Mouse (Mus musculus) forebrain, embryonic 14.5 days (tissue): ENCODE data around the gene Apbb2. TPM values are rescaled to one million over a fixed set of nuclear protein-coding genes. Genes with fewer than 3 reads are reported as not detected.

ENCODE experiments used
- ATAC-seq: fragments of 200-750 bp; cut with Nextera tagmentation; 2 replicates; pipeline ENCODE4 v1.8.0; 2017; ENCODE audit warnings: mild to moderate bottlenecking, moderate library complexity
- DNase-seq: peaks from one replicate; pipeline ENCODE4 v3.0.0-alpha.2; 2015; ENCODE audit warnings: low spot score
- H3K27ac ChIP-seq: fragments of 300-500 bp; sonication (generic); 2 replicates; pipeline ENCODE4 v1.5.1; 2014; ENCODE audit warnings: low read depth, mild to moderate bottlenecking, control low read depth, low read length, moderate library complexity
- H3K27me3 ChIP-seq: fragments of 300-500 bp; sonication (generic); replicated peaks from 2 replicates; pipeline ENCODE4 v1.6.1; 2014; ENCODE audit warnings: low read length, control low read depth, mixed read lengths; ENCODE audit not compliant: control insufficient read depth, insufficient read depth
- H3K36me3 ChIP-seq: fragments of 300-500 bp; sonication (generic); 2 replicates; pipeline ENCODE4 v1.6.1; 2014; ENCODE audit warnings: low read length, control low read depth; ENCODE audit not compliant: control insufficient read depth, insufficient read depth
- H3K4me1 ChIP-seq: fragments of 300-500 bp; sonication (generic); 2 replicates; pipeline ENCODE4 v1.6.1; 2014; ENCODE audit warnings: antibody characterized with exemption, low read length, control low read depth; ENCODE audit not compliant: control insufficient read depth, insufficient read depth
- H3K4me2 ChIP-seq: fragments of 300-500 bp; sonication (generic); 2 replicates; pipeline ENCODE4 v1.6.1; 2014; ENCODE audit warnings: mild to moderate bottlenecking, control low read depth, low read length
- H3K4me3 ChIP-seq: fragments of 300-500 bp; sonication (generic); 2 replicates; pipeline ENCODE4 v1.5.1; 2014; ENCODE audit warnings: low read depth, low read length, control low read depth
- H3K9ac ChIP-seq: fragments of 300-500 bp; sonication (generic); 2 replicates; pipeline ENCODE4 v1.6.1; 2014; ENCODE audit warnings: mild to moderate bottlenecking, low read length, control low read depth, moderate library complexity
- H3K9me3 ChIP-seq: fragments of 300-500 bp; sonication (generic); replicated peaks from 2 replicates; pipeline ENCODE4 v1.6.1; 2016; ENCODE audit warnings: low read length, control low read depth, mixed read lengths; ENCODE audit not compliant: control insufficient read depth
- WGBS: fragments of 180-500 bp; shearing (Covaris S2); extraction: QIAGEN DNeasy Blood & Tissue Kit; methylation state at CpG from one replicate; pipeline ENCODE4 v1.1.7; 2014; 5-methylcytosine and 5-hydroxymethylcytosine counted together
- polyA plus RNA-seq: library from polyadenylated mRNA; unstranded; fragments of >200 nt; fragmentation: Nextera tagmentation; extraction: Ambion mirVana; gene quantifications from 2 replicates; pipeline ENCODE4 v1.2.1, GENCODE M21; 2014

The Apbb2 gene
- polyA plus RNA-seq, 1 experiment from 2014 or later: 60.6 TPM

DNA sequence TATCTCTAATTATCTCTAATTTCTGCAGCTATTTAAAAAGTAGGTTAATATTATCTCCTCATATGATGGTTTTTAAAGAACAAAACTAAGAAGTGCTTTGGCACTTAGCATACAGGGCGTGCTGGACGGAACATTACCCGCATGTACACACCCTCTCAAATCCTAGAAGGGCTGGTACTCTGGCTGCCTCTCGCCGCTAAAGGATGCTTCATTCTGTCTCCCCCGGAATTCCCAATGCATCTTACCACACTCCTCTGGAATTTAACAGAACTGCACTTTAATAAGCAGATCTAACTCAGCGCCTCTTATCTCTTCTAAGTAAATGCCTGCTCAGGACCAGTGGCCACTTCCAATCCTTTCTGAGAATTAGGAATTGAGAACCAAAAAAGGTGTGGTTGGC lies 80.8 kb downstream of the Apbb2 start:
- DNase-seq (no peak), ATAC-seq (no peak)
- Histone ChIP-seq H3K36me3 (no peaks in the 10 kb centered on the region), H3K4me2 (no peak overlapping the region), H3K27me3 (no peaks in the 10 kb centered on the region), H3K27ac (no peak overlapping the region), H3K4me1 (peaks cover 23% of the 10 kb centered on the region; the same call in 1 of the 2 replicates), H3K9ac (no peak overlapping the region), H3K4me3 (no peak overlapping the region), H3K9me3 (no peaks in the 10 kb centered on the region)
- WGBS: 88% methylated on average over 7 of the region's 7 CpGs

DNA sequence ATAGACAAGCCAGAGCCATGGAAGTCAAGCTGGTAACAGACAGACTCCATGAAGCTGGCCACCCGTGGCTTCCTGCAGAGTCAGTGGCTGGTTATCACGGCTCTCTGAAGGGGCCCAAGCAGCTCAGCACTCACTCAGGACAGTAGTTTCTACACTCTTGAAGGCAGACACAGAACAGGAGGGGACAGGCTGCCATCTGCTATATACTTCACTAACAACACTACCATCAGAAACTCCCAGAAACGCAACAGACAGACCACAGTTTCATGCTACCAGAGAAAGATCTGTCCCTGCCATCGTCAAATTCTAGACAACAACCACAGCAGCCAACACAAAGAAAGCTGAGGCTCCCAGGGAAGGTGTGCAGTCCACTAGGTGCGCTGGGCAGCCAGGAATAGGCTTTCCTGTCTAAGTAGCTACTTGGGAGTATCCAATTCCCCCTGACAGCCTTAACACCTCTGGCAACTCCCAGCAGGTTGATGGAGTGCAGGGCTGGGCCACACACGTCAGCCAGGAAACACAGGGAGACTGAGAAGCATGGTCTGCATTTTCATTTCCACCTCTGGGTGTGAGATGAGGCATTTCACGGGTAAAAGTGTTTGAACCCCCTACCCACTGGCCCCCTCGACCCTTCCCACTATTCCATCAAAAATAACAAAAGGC lies 81.8 kb downstream of the Apbb2 start:
- Histone ChIP-seq H3K36me3 (no peaks in the 10 kb centered on the region), H3K4me3 (no peak overlapping the region), H3K9ac (no peak overlapping the region), H3K4me1 (peaks cover 23% of the 10 kb centered on the region; the same call in 1 of the 2 replicates), H3K27me3 (no peaks in the 10 kb centered on the region), H3K9me3 (no peaks in the 10 kb centered on the region), H3K27ac (no peak overlapping the region), H3K4me2 (no peak overlapping the region)
- no peak for ATAC-seq
- WGBS: 62% methylated on average over 8 of the region's 8 CpGs
- no peak for DNase-seq

- DNase-seq: no peak
- H3K27me3 ChIP-seq: no peaks in the 10 kb centered on the region
- WGBS: 58% methylated on average over 9 of the region's 9 CpGs
- 0 out of 2 replicates have a peak, but pooled peaks have one; percentile 5 for ATAC-seq
- H3K9me3 ChIP-seq: no peaks in the 10 kb centered on the region
- H3K4me2 ChIP-seq: no peak overlapping the region
- H3K4me3 ChIP-seq: no peak overlapping the region
- peak overlapping the region; percentile 29; the same call in 1 of the 2 replicates for H3K9ac ChIP-seq
- H3K27ac ChIP-seq: no peak overlapping the region
- no peaks in the 10 kb centered on the region for H3K36me3 ChIP-seq
- H3K4me1 ChIP-seq: peaks cover 23% of the 10 kb centered on the region; the same call in 1 of the 2 replicates
Observed at GRCm38 (mm10) chr5:66535566-66536236, 82.9 kb downstream of the Apbb2 start.

GRCm38 (mm10) chr5:66533711-66534425 lies 84.7 kb downstream of the Apbb2 start:
- no peak for ATAC-seq

DNA sequence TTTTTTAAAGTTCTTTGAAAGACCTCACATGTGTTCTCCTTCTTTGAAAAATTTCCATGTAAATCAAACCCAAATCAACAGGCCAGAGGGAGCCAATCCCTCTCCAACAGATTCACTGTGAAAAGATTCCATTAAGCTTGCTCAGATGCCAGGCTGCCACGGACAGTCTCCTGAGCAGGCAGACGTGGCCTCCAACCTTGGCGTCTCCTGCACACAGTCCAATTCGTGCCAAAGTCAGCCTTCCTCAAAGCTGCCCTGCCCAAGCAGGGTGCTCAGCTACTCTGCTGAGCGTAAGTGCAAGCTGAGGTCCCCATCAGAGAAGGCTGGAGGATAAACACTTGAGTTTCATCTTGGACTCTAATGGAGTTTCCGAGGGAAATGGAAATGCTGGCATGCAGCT lies 85.8 kb downstream of the Apbb2 start:
- no peak for ATAC-seq

More at GRCm38 (mm10) chr5:66533711-66534425, 84.7 kb downstream of the Apbb2 start:
- 91% methylated on average over 14 of the region's 14 CpGs for WGBS
- Histone ChIP-seq H3K4me2 (no peak overlapping the region), H3K9me3 (no peaks in the 10 kb centered on the region), H3K4me3 (no peak overlapping the region), H3K27me3 (no peaks in the 10 kb centered on the region), H3K9ac (no peak overlapping the region), H3K4me1 (peaks cover 23% of the 10 kb centered on the region; the same call in 1 of the 2 replicates), H3K36me3 (no peaks in the 10 kb centered on the region), H3K27ac (no peak overlapping the region)
- DNase-seq: no peak

GRCm38 (mm10) chr5:66530361-66530760 lies 88.2 kb downstream of the Apbb2 start:
- no peaks in the 10 kb centered on the region for H3K27me3 ChIP-seq
- 89% methylated on average over 4 of the region's 4 CpGs for WGBS
- peaks cover 6% of the 10 kb centered on the region; the same call in 1 of the 2 replicates for H3K4me1 ChIP-seq
- H3K27ac ChIP-seq: no peak overlapping the region
- H3K36me3 ChIP-seq: no peaks in the 10 kb centered on the region
- ATAC-seq (no peak), DNase-seq (no peak)
- H3K9me3 ChIP-seq: no peaks in the 10 kb centered on the region
- H3K9ac ChIP-seq: no peak overlapping the region
- H3K4me3 ChIP-seq: no peak overlapping the region
- no peak overlapping the region for H3K4me2 ChIP-seq

More for the DNA sequence above, 85.8 kb downstream of the Apbb2 start:
- 81% methylated on average over 6 of the region's 6 CpGs for WGBS
- H3K9me3 ChIP-seq: no peaks in the 10 kb centered on the region
- H3K4me1 ChIP-seq: peaks cover 23% of the 10 kb centered on the region; the same call in 1 of the 2 replicates
- no peak overlapping the region for H3K9ac ChIP-seq
- no peaks in the 10 kb centered on the region for H3K27me3 ChIP-seq
- no peak overlapping the region for H3K4me2 ChIP-seq
- DNase-seq: no peak
- no peaks in the 10 kb centered on the region for H3K36me3 ChIP-seq
- H3K4me3 ChIP-seq: no peak overlapping the region
- H3K27ac ChIP-seq: no peak overlapping the region

- H3K9me3 ChIP-seq: no peaks in the 10 kb centered on the region
- ATAC-seq (no peak), DNase-seq (no peak)
- H3K27me3 ChIP-seq: no peaks in the 10 kb centered on the region
- WGBS: 90% methylated on average over 7 of the region's 7 CpGs
- H3K27ac ChIP-seq: no peak overlapping the region
- no peaks in the 10 kb centered on the region for H3K4me1 ChIP-seq
- no peak overlapping the region for H3K4me2 ChIP-seq
- no peak overlapping the region for H3K9ac ChIP-seq
- H3K4me3 ChIP-seq: no peak overlapping the region
- no peaks in the 10 kb centered on the region for H3K36me3 ChIP-seq
Observed at GRCm38 (mm10) chr5:66529631-66530030, 89.0 kb downstream of the Apbb2 start.

DNA sequence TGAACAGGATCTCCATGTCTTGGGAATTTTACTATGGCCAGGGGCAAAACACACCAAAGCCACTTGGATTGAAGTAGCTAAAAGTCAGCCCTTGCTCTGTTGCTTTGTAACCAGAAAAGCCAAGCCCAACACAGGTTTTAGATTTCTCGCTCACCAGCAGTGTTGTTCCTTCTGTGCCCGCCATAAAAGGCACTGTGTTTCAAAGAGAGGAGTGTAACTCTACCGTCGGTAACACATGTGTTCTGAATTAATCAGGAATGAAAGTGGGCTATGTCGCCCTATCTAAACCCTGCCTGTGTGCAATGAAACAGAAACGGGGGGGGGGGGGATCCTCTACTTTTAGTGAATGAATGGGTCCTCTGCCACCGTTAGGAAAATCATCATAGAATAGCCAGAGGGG lies 90.0 kb downstream of the Apbb2 start:
- DNase-seq (no peak), ATAC-seq (no peak)
- Histone ChIP-seq H3K4me2 (no peak overlapping the region), H3K9me3 (no peaks in the 10 kb centered on the region), H3K9ac (no peak overlapping the region), H3K4me1 (peaks cover 2% of the 10 kb centered on the region; the same call in 1 of the 2 replicates), H3K4me3 (no peak overlapping the region), H3K27ac (no peak overlapping the region), H3K36me3 (no peaks in the 10 kb centered on the region), H3K27me3 (no peaks in the 10 kb centered on the region)
- WGBS: 35% methylated on average over 7 of the region's 7 CpGs
